Mouse (Mus musculus): ENCODE results near the gene Fn1. TPM values are rescaled to one million over a fixed set of nuclear protein-coding genes. Genes with fewer than 3 reads are reported as not detected.

Gene Fn1
- total and polyA plus RNA-seq, 2 experiments from 2014 or later: 25.9 to 71.1 TPM

DNA sequence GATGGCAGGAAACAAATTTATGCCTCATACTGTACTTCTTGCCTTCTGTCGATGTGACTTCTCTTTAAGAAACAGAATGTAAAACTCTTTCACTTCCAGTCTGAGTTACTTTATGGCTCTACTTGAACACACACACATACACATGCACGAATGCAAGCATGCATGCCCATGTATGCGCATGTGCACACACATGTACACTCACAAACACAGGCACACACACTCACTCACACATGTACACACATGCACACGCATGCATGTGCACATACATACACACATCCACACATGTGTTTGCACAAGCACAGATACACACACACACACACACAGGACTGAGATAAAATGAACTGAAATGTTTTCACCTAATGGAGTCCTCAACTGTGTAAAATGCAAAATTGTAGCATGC is 16.3 kb downstream of the Fn1 start:
- Histone ChIP-seq H3K9ac (replicated peaks; ENCODE audit: low read length, poor library complexity, severe bottlenecking) (no peak overlapping the region), H3K27me3 (ENCODE audit: insufficient read depth, low read length) (no peaks in the 10 kb centered on the region), H3K4me3 (ENCODE audit: low read depth, low read length) (no peak overlapping the region), H3K4me1 (ENCODE audit: insufficient read depth, low read length) (no peaks in the 10 kb centered on the region), H3K36me3 (ENCODE audit: insufficient read depth, low read length) (no peaks in the 10 kb centered on the region), H3K4me2 (ENCODE audit: low read depth, low read length, poor library complexity, severe bottlenecking) (no peak overlapping the region), H3K9me3 (ENCODE audit: low read length) (no peaks in the 10 kb centered on the region), H3K27ac (ENCODE audit: low read depth, low read length) (no peak overlapping the region)
- 96% methylated on average over 4 of the region's 4 CpGs for WGBS
- no peak for DNase-seq (ENCODE audit: low spot score)
- no peak for TF ChIP-seq CTCF (IDR thresholded peaks at IDR 0.05)
- ATAC-seq (ENCODE audit: low FRiP score): no peak

GRCm38 (mm10) chr1:71636116-71636515 is 16.9 kb downstream of the Fn1 start:
- Histone ChIP-seq H3K4me1 (ENCODE audit: insufficient read depth, low read length) (no peaks in the 10 kb centered on the region), H3K36me3 (ENCODE audit: insufficient read depth, low read length) (no peaks in the 10 kb centered on the region), H3K4me2 (ENCODE audit: low read depth, low read length, poor library complexity, severe bottlenecking) (no peak overlapping the region), H3K27me3 (ENCODE audit: insufficient read depth, low read length) (no peaks in the 10 kb centered on the region), H3K27ac (ENCODE audit: low read depth, low read length) (no peak overlapping the region), H3K4me3 (ENCODE audit: low read depth, low read length) (no peak overlapping the region), H3K9me3 (ENCODE audit: low read length) (no peaks in the 10 kb centered on the region), H3K9ac (replicated peaks; ENCODE audit: low read length, poor library complexity, severe bottlenecking) (no peak overlapping the region)
- TF ChIP-seq CTCF (IDR thresholded peaks at IDR 0.05): no peak
- WGBS: 95% methylated on average over 5 of the region's 5 CpGs
- no peak for DNase-seq (ENCODE audit: low spot score)
- no peak for ATAC-seq (ENCODE audit: low FRiP score)

DNA sequence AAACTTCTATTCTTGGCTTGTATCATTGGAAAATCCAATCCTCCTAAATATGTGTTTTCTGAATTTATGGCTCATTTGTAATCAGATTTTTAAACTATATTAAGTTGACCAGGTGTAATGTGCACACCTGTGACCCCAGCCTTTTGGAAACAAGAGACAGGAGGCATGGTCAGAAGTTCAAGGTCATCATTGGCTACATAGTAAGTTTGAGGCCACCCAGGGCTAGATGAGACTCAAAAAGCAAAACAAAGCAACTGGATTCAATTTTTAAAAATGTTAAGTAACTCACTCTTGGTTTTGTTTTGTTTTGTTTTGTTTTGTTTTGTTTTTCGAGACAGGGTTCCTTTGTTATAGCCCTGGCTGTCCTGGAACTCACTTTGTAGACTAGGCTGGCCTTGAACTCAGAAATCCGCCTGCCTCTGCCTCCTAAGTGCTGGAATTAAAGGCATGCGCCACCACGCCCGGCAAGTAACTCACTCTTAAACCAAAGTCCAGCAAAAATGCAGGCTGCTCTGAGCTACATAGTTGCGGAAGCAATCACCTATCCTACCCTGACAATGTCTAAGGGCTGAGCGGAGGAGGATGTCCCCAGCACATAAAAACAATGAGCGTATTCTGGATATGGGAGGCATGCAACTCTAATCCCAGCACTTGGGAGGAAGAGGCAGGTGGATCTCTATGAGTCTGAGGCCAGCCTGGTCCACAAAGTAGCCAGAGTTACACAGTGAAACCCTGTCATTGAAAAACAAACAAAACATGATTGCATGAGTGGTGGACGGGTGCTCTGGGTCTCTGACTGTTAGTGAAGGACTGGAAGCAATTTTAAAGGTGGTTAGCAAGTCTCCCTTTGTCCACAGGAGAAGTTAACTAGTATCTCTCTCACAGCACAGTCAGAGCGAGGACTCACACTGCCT is 17.6 kb downstream of the Fn1 start:
- Histone ChIP-seq H3K4me1 (ENCODE audit: insufficient read depth, low read length) (no peaks in the 10 kb centered on the region), H3K9me3 (ENCODE audit: low read length) (no peaks in the 10 kb centered on the region), H3K27me3 (ENCODE audit: insufficient read depth, low read length) (no peaks in the 10 kb centered on the region), H3K36me3 (ENCODE audit: insufficient read depth, low read length) (no peaks in the 10 kb centered on the region), H3K4me3 (ENCODE audit: low read depth, low read length) (no peak overlapping the region), H3K27ac (ENCODE audit: low read depth, low read length) (no peak overlapping the region), H3K9ac (replicated peaks; ENCODE audit: low read length, poor library complexity, severe bottlenecking) (no peak overlapping the region), H3K4me2 (ENCODE audit: low read depth, low read length, poor library complexity, severe bottlenecking) (no peak overlapping the region)
- DNase-seq (ENCODE audit: low spot score) (no peak), ATAC-seq (ENCODE audit: low FRiP score) (no peak)
- 96% methylated on average over 10 of the region's 10 CpGs for WGBS
- TF ChIP-seq CTCF (IDR thresholded peaks at IDR 0.05): no peak

GRCm38 (mm10) chr1:71634471-71634981 is 18.5 kb downstream of the Fn1 start:
- no peak for DNase-seq (ENCODE audit: low spot score)
- Histone ChIP-seq H3K4me1 (ENCODE audit: insufficient read depth, low read length) (no peaks in the 10 kb centered on the region), H3K27ac (ENCODE audit: low read depth, low read length) (no peak overlapping the region), H3K4me3 (ENCODE audit: low read depth, low read length) (no peak overlapping the region), H3K9me3 (ENCODE audit: low read length) (no peaks in the 10 kb centered on the region), H3K36me3 (ENCODE audit: insufficient read depth, low read length) (no peaks in the 10 kb centered on the region), H3K9ac (replicated peaks; ENCODE audit: low read length, poor library complexity, severe bottlenecking) (no peak overlapping the region), H3K4me2 (ENCODE audit: low read depth, low read length, poor library complexity, severe bottlenecking) (no peak overlapping the region), H3K27me3 (ENCODE audit: insufficient read depth, low read length) (no peaks in the 10 kb centered on the region)
- ATAC-seq (ENCODE audit: low FRiP score): no peak
- WGBS: 93% methylated on average over 6 of the region's 6 CpGs
- TF ChIP-seq CTCF (IDR thresholded peaks at IDR 0.05): no peak

- no peak for ATAC-seq (ENCODE audit: low FRiP score)
Observed at GRCm38 (mm10) chr1:71632387-71632786, 20.6 kb downstream of the Fn1 start.

GRCm38 (mm10) chr1:71631811-71632210 is 21.2 kb downstream of the Fn1 start:
- ATAC-seq (ENCODE audit: low FRiP score) (no peak), DNase-seq (ENCODE audit: low spot score) (no peak)
- H3K4me1 ChIP-seq (ENCODE audit: insufficient read depth, low read length): no peaks in the 10 kb centered on the region
- H3K9ac ChIP-seq (replicated peaks; ENCODE audit: low read length, poor library complexity, severe bottlenecking): no peak overlapping the region
- no peak overlapping the region for H3K27ac ChIP-seq (ENCODE audit: low read depth, low read length)
- H3K4me3 ChIP-seq (ENCODE audit: low read depth, low read length): no peak overlapping the region
- WGBS: 91% methylated on average over 6 of the region's 6 CpGs
- no peaks in the 10 kb centered on the region for H3K27me3 ChIP-seq (ENCODE audit: insufficient read depth, low read length)
- H3K36me3 ChIP-seq (ENCODE audit: insufficient read depth, low read length): 0 out of 2 replicates have a peak, but pooled peaks cover 3% of the 10 kb centered on the region
- TF ChIP-seq CTCF (IDR thresholded peaks at IDR 0.05): no peak
- H3K9me3 ChIP-seq (ENCODE audit: low read length): no peaks in the 10 kb centered on the region
- no peak overlapping the region for H3K4me2 ChIP-seq (ENCODE audit: low read depth, low read length, poor library complexity, severe bottlenecking)

More at GRCm38 (mm10) chr1:71632387-71632786, 20.6 kb downstream of the Fn1 start:
- Histone ChIP-seq H3K4me2 (ENCODE audit: low read depth, low read length, poor library complexity, severe bottlenecking) (no peak overlapping the region), H3K4me1 (ENCODE audit: insufficient read depth, low read length) (no peaks in the 10 kb centered on the region), H3K9ac (replicated peaks; ENCODE audit: low read length, poor library complexity, severe bottlenecking) (no peak overlapping the region), H3K27ac (ENCODE audit: low read depth, low read length) (no peak overlapping the region), H3K4me3 (ENCODE audit: low read depth, low read length) (no peak overlapping the region), H3K36me3 (ENCODE audit: insufficient read depth, low read length) (0 out of 2 replicates have a peak, but pooled peaks cover 2% of the 10 kb centered on the region), H3K9me3 (ENCODE audit: low read length) (no peaks in the 10 kb centered on the region), H3K27me3 (ENCODE audit: insufficient read depth, low read length) (no peaks in the 10 kb centered on the region)
- 85% methylated on average over 10 of the region's 10 CpGs for WGBS
- no peak for TF ChIP-seq CTCF (IDR thresholded peaks at IDR 0.05)
- DNase-seq (ENCODE audit: low spot score): no peak
